Mouse (Mus musculus) ZHBTc4 (cell line): ENCODE measurements around the gene Robo1.

ENCODE experiments used
- DNase-seq: peaks from one replicate; pipeline ENCODE4 v3.0.0-alpha.2; 2011; ENCODE audit warnings: low read depth, low spot score

Gene Robo1

GRCm38 (mm10) chr16:72307537-72308330 lies at the start of gene Robo1:
Robo1 (plus strand) TSS chr16:72308306.
- no peak for DNase-seq

DNA sequence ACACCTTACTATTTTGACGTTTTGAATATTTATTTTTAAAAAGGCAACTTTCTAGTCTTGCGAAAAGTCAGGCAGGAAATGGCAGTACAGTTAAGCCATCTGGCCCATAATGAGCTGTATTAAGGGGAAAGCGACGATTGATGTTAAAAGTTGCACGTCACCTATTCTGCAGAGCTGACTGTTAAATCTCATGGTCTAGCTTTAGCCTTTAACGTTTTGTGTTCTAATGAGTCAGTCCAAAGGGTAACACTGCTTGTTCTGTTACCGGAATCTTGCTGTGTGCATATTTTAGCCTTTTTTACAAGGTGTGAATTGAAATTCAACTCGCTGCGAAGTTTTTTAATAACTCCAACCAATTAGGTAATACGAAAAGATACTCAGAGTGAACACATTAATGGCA lies 40.3 kb upstream of the Robo1 start:
- DNase-seq: no peak

DNA sequence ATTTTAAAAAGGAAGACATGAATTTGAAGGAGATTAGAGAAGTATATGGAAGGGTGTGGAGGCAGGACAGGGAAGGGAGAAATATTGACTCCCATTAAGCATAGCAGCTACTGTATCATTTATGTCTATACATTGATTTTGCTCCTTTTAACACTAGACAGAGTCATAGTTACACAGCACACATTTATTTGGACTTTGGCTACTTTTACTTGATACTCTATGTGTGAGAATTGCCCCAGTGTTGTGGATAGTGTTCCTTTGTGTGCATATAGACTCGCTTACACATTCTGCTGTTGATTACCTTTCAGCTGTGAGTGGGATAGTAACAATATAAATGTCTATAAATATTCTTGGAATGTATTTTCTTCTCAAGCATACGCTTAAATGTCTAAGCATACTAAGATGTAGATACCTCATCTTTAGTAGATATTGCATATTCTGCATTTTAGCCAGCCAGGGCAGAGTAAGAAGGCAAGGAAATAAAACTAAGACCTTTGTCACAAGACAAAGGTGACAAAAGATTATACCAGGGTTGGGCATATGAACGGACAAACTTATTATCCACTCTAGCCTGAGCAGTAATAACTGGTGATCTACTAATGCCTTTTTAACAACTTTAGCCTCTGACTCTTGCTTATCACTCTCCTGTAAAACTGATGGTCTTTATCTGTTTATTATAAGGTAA lies 31.6 kb upstream of the Robo1 start:
- no peak for DNase-seq

DNA sequence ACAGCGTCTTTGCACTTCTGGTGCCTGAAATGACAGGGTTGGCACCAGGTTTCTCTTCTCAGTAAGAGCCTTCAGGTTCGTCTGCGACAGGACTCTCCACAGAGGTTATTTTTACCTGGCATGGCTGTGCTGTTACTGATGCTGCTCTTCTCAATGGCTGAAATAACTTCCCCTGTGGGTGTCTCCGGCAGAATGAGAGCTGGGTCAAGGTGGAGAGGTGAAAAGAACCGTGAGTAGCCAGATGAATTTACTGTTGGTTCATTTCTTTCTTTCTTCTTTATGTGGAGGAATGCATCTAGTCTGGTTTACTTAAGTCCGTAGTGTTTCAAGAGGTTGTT lies 194 bp downstream of the Robo1 start:
- DNase-seq: no peak

- no peak for DNase-seq
These were observed 19.2 kb downstream of the Robo1 start for GRCm38 (mm10) chr16:72327321-72327720.

DNA sequence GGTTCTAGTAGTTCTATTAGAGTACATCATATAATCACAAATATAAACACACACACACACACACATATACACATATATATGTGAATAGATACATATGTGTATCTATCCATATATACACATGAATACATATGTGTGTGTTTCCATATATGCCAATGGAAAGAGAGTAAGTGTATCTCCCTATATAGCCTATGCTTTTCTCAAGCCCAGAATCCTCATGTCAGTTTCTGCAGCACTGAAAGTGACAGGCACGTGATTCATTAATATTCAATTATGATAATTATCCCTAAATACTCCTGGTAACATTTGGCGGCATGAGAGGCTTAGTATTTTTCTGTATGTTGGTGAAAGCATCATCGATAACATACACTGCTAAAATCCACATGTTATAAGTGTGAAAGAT lies 20.5 kb downstream of the Robo1 start:
- DNase-seq: no peak

- no peak for DNase-seq
These were observed 29.7 kb downstream of the Robo1 start for GRCm38 (mm10) chr16:72337757-72338156.

DNA sequence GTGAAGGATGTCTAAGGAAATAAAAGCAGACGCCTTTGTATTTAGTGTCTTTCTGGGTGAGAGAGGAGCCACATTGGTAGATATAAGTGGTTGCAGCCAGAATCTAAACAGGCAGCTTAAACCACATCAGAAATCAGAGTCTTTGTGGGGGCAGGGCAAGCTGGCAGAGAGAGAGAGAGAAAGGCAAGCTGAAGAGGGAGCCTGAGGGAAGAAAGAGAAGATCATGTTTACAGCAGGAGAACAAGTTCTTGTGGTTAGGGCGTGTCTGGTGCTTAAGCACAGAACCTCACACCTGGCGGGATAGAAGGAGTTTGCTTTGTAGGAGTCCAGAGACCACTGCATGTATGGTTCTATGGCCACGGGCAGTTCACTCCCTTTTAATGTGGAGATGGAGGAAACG lies 42.3 kb downstream of the Robo1 start:
- no peak for DNase-seq

GRCm38 (mm10) chr16:72356515-72357357 lies 48.6 kb downstream of the Robo1 start:
- peak; percentile 29 for DNase-seq

DNA sequence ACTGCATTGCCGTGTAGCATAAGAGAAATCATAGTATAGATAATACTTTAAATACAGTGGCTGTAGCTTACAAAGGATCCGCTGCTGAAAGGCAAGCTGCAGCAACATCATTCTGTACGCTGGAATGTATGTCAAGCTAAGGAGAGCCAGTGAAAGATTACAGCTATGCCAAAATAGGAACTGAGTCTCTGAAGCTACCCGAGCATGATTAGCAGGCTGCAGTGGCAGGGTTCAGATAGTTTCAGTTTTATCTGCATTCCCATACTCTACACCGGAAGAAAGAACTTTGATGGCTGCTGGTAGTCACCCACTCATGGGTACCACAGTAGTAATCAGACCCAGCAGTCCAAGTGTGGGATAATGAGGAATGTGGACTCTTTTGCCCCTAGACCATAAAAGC lies 68.8 kb downstream of the Robo1 start:
- DNase-seq: no peak

DNA sequence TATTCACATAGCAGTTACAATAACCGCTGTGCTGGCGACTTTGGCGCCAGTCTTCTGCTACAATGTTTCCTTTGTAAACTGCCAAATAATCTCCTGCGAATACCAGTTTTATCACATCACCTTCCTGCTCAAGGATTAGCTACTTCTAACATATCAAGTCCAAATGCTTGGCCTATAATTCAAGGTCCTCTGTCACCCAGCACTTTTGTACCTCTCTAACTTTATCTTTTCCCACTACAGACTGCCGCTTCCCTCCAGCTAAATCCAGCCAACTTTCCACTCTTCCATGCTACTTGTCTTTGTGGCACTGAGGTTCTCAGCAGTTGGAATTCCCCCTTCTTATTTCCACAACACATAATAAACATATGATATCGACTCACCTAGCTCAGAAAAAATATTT lies 73.7 kb downstream of the Robo1 start:
- DNase-seq: no peak

GRCm38 (mm10) chr16:72383566-72383965 lies 75.5 kb downstream of the Robo1 start:
- DNase-seq: no peak

DNA sequence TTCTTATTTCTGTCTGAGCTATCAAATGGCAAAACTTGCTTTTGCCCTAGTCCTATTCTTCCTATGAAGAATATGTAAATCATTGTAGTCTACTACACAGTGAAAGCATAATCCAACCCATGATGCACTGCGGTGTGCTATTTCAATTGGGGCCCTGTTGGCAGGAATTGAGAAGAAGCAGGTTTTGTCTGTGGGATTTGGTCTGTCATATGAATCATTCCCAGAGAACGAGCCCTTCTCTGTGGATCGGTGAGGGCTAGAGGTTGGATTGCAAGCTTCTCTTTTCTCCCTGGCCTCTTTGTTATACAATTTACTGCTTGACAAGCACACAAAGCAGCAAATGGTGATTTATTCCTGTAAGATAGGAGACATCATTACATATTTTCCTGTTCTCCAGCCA lies 85.4 kb downstream of the Robo1 start:
- DNase-seq: no peak

DNA sequence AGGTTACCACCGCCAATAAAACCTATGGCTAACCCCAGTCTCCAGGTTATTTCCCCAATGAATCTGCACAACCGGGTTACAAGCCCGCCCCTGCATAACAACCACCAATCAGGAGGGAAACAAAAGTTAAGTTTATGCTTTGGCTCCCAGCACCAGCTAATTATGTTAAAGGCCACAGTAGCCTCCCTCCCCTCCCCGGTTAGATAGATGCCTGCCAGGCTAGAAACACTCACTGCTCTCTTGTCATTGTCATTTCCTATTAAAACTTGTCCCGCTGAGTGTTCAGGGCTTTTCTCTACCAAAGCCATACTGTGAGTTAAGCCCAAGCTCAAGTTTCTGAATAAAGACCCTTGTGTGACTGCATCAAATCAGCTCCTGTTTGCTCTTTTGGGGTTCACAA lies 90.7 kb downstream of the Robo1 start:
- DNase-seq: no peak

- DNase-seq: no peak
These were observed 94.3 kb downstream of the Robo1 start for GRCm38 (mm10) chr16:72402381-72402780.

DNA sequence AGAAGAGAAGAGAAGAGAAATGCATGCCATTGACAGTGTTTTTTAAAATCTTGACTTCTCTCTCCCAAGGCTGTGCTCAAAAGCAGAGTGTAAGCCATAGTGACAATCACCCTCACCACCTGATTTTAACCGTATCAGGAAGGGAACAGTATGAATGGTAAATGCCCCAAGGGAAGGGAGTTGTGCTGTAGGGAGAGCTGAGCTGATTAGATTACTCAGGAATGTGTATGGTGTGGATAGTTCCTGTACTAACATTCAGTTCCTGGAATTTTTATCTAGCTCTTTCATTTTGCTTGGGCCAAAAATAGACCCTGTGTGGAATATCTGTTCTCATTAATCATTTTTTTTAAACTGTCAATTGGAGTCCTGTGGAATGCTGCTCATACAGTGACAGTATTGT lies 101.7 kb downstream of the Robo1 start:
- DNase-seq: no peak

DNA sequence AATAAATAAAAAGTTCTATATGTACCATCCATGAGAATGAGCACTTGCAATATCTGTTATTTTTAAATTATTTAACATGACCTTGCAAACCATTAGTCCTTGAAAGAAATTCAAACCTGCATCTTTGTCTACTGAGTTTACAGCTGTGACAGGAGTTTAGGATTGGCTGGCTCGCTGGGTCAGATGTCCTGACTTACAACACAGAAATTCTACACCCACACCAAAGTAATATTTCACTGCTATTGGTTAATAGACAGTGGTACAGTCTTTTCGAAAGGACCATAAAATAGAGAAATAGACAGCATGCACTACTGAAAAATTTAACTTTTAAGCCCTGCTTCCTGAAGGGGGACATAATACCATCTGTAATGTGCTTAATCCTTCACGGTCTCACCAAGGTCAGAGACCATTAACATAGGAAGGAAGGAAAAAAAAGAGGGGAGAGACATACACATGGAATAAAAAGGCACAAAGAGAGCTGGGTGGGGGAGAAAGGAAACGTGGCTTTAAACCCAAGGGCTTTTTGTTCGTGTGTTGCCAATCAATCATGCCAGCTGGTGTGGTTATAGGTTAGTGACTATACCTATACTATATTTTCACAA lies 103.7 kb downstream of the Robo1 start:
- DNase-seq: no peak

- DNase-seq: no peak
These were observed 104.8 kb downstream of the Robo1 start for GRCm38 (mm10) chr16:72412879-72413278.

DNA sequence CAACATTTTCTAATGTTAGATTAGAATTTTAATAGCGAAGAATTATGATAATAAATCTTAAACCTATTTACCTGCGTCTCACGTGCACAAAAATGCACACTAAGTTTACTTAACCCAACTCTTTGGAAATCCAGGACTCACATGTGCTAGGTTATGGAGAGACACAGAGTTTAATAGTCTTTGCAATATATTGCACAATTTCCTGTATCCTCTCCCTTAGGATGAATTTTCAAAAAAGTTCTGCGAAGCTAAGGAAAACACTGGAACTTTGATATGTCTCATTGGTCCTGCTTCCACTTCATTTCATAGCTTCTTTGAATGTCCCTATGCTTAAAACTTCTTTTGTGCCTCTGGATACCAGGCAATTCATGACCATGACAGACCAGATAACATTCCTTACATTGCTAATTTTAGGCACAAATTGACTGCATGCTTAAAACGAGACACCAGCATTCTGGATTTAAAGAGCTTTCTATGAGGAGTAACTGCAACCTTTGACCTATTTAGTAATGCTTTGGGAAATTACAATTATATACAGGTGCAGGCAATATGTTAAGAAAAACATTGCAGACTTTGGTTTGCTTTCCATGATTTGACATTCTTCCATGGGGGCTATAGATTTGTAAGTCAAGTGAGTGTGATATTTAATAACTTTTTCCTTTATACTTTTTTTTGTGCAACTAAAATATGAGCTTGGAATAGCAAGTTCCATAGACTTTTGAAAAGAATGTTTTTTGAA lies 111.4 kb downstream of the Robo1 start:
- DNase-seq: no peak

GRCm38 (mm10) chr16:72422426-72422825 lies 114.3 kb downstream of the Robo1 start:
- no peak for DNase-seq

DNA sequence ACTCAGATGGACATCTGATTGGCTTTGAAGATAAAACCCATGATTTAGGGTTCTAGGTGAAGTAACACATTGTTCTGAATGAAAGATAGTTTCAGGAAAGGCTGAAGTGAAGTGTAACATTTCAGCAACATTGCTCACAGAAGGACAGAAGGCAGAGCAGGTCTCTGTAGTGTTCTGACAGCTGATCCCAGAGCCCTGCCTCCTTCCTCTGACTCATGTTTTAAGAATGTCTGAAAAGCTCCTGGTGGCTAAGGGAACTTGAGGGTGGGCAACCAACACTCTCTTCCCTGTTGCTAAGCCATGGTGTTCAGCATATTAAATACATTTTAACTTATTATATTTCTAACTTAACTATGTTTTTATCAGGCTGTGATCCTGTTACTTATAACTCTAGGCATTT lies 126.3 kb downstream of the Robo1 start:
- DNase-seq: no peak
